Mouse (Mus musculus) natural killer cell, adult 2 months (primary cell): ENCODE data around the gene Bphl.

Experiments used
- DNase-seq, 2 experiments: peaks; one replicate each; pipeline ENCODE4 v3.0.0; 2022; ENCODE audit warnings: low spot score in 2 of 2

The Bphl gene

DNA sequence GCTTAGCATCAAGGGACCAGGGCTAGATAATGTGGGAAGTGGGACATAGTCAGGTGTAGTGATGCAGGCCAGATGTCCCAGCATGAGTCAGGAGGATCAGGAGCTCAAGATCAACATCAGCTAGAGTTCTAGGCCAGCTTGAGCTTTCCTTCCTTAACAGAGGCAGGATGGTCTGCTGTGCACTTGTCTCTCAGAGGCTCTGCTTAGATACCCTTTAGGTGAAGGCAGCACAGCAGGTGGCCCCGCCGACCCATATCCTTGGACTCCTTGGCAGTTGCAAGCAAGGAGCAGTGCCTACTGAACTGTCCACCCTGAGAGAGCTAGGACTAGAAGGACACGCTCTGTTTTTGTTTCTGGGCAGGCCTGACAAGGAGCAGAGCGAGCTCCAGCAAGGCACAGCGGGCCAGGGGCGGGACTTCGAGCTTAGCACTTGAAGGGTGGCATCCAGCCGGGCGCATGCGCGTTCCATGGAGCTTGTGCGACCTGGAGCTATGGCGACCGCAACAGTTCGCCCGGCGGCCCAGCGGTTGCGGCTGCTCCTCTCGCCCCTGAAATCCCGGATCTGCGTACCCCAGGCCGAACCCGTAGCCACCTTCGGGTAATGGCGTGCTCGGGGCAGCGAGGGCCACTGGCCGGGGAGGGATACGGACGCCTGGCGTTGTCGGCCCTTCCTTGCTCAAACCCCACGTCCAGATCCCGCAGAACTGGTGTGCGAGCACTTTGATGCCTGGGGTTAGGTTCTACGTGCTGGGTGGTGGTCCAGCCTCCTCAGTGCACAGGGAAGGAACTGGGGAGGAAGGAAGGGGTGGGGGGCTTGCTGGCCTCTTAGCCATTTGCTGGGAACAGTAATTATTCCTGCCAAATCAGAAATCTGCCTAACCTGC lies at the start of gene Bphl:
Gene Bphl (plus strand): TSS at position 426 of the 884 bp plus-strand sequence.
- DNase-seq, result peak; percentile 75 to 84

DNA sequence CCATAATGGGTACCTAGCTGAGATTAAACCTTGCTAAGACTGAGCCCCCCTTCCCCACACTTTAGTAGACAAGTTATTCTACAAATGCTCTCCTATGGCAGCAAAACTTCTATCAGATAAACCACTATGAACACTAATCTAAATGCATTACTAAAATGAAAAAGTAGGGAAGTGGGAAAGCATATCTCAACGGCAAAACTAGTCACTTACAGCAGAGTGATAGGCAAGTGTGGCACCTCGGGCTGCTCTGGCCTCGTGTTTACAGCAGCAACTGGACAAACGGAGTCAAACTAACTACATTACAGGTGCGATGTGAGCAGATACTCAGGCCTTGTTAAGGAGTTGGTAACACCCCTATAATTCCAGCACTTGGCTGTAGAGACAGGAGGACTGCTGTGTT lies 47.8 kb upstream of the Bphl start:
- DNase-seq, result no peak

DNA sequence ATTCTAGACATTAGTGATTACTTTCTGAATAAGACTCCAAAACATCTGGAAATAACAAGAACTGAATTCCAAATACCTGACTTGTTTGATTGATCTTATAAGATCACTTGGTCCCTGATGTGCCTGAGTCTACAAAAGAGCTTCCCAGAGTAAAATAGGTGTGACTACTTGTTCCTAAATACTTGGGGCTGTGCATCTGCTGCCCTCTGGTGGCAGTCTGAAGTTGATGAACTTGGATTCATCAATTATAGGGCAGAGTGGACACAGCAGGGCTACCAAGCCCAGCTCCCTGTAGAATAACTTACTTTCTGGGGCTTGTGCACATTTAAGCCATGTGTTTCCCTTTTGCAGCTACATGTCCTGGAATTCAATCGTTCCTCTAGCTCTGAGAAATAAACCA lies 42.2 kb upstream of the Bphl start:
- peak; percentile 19 to 47 for DNase-seq

DNA sequence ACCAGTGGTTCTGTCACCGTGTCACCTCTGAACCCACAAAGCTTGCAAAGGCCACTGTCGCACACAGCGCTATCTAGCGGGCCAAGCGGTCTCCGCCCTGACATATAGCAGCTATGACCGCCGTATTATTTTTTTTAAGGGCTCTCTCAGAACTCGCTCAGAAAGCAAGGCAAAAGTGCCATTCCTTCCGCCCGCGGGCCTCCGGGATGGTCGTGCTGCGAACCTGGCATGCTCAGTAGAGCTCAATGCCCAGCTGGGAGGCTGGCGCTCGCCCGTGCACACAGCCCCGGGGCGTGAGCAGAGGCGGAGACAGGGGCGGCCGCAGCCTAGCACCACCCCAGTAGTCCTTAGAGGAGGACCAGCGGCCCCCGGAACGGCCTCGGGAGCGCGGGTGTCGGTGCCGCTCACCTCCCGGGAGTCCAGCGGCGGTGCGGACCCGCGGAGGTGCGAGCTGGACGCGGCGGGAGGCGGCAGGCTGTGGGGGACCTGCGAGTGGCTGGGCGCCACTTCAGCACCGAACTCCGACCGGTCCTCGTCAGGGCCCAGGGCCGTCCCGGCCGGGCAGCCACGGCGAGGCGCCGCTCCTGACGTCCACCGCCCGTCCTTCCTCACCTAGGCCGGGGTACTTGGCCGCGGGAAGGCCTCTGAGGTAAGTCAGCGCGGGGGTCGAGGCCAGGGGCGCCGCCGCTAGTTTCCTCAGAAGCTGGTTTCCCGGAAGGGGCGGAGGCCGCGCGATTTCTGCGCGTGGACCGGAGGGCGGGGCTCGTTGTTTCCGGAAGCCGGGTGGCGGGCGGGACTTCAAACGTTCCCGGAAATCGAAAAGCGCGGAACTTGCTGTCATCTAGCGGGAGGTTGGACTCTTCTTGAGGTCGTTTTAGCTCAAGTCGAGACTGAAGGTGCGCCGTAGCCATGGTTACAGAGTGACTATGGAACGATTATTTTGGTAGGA lies 35.1 kb upstream of the Bphl start, which contains the start of the genes Ripk1 and Serpinb6a:
Gene Ripk1 (plus strand): TSS at position 306 of the 949 bp plus-strand sequence.
Gene Serpinb6a (minus strand): TSS at position 737 of the 949 bp plus-strand sequence.
- DNase-seq, result peak; percentile 86 to 90

DNA sequence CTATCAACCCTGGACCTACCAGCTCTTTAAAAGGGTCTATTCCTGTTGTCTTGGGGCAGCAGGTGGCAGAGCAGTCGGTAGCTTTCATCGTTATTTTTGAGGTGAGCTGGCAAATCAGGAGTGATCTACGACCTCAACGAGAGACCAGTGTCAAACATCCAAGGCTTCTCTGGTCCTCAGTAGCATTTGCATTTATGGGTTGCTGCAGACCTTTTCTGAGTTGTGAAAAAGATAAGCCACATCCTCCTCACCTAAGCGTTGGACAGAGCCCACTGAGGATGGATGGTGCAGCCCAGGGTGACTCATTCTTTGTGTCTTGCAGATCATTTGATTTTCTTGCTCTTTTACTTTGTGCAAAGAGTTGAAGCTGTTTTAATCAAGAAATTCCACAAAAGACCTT lies 34.3 kb upstream of the Bphl start:
- DNase-seq, result peak; percentile 33 to 43

DNA sequence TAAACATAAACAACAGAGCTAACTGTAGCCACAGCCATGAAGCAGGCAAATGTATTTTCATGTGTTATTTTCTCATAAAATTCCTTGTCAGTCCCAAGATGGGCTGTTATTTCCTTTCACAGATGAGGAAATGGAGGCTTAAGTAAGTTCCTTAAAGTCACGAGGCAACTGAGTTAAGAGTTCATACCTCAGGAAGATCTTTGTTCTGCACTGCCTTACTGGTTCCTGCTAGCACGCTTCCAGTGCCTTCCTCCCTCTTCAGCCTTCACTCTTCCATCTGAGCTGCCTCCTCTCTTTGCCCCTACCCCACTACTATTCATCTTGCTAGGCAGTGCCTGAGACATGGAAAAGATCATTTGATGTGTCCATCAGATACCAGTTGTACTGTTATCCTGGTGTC lies 30.2 kb upstream of the Bphl start:
- no peak for DNase-seq

DNA sequence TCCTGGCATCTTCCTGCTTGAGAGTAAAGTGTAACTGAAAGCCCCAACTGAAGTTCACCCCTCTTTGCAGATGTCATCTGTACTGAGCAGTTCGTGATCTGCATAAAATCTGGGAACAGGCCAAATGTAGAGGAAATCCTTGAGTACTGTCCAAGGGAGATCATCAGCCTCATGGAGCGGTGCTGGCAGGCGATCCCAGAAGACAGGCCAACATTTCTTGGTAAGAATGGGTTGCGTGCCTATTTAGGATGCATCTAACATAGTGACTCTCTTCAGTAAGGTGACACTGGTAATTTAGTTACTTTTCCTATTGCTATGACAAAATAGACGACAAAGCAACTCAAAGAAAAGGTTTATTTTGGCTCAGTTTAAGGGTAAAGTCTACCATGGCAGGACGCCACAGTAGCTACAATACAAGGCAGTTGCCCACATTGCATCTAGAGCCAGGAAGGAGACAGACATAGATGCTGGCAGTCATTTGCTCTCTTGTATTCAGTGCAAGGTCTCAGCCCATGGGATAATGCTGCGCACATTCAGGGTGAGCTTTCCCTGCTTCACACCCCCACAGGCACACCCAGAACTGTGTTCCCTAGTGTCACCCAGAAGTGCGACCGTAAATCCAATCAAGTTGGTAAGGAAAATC lies 20.3 kb upstream of the Bphl start:
- DNase-seq, result no peak

DNA sequence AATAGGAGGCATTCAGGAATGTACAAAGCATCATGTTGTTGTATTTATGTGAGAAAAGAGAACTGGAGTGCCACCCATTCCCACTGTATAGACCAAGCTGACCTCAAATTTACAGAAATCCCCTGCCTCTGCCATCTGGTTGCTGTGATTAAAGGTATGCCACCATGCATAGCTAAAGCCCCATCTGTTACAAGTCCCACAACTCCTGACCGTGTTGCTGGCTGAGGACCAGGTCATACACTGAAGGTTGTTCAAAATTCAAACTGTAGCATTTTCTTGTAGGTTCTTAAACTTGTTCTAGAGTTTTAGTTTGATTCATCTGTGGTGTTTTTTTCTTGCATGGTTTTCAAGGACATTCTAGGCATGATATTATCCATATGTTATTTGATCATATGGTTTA lies 18.9 kb upstream of the Bphl start:
- no peak for DNase-seq

DNA sequence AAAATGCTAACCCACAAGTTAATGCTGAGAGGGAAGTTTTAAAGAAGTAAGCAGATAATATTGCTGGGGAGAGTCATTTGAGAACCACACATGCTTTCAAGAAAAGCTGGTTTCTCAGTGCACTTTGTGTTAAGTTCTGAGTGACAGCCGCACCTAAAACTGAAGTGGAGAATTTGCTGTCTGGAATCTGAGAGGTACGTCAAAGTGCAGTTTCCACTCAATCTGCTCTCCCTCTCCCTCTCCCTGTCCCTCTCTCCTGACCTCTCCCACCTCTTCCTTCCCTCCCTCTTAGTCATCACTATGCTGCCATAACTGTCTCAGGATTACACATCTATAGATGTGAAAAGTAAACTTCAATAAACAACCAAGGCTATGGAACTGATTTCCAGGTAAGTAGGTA lies 15.4 kb upstream of the Bphl start:
- DNase-seq, result no peak

DNA sequence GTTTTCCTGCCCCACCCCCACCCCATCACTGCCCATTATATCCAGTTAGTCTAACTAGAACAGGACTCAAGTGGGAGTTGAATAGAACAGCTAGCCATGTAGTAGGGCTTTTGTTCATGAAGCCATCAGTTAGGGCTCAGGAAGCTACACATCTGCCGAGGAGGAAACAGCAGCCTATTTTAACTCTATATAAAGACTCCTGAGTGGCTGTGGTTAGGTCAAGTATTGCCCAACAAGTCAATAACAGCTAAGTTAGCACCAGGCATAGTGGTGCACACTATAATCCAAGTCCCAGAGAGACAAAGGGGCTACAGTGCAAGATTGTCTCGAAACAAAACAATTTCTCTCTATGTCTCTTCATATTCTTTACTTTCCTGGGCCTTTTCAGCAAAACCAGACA lies 5.4 kb upstream of the Bphl start:
- DNase-seq, result no peak

DNA sequence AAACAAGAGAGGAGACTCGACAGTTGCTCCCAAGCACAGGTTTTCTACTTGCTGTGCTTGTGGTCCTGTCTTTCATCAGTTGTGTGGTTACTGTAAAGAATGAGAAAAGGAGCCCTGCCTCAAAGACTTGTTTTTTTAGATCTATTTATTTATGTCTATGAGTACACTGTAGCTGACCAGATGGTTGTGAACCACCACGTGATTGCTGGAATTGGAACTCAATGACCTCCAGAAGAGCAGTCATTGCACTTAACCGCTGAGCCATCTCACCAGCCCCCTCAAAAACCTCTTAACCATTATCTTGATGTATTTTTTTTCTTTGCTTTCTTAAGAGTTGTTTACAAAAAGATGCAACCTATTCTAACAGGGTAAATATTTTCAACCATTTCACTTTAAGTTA lies 2.0 kb upstream of the Bphl start:
- no peak for DNase-seq

DNA sequence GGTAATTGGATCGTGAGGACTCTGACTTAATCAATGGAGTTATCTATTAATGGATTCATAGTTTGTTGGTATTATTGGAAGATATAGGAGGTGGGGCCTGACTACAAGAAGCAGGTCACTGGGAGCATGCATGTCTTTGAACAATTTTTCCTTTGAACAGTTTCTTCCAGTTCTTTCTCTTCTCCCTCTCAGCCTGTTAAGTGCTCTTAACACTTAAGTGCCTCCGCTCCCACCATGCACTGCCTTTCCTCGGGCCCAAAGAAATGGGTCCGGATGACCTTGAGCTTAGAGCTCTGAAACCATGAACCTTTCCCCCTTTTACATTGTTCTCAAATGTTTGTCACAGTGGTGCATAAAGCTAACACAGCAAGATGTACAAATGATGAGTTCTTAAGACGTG lies 671 bp upstream of the Bphl start:
- DNase-seq, result no peak

DNA sequence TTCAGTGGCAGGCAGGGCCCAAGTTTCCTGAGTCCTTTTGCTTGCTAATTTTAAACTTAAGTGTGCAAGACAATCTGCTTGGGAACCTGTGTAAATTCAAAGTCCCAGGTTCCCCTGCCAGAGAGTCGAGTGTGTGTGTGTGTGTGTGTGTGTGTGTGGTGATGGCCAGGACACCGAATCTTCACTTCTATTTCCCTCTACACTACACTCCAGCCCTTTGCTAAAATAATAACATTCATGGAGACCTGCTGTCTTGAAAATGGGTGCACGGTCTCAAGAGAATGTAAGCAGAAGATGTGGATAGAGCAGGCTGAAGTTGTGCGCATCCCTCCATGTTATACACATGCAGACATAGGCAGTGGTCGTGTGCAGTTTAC lies 647 bp downstream of the Bphl start:
- DNase-seq, result no peak

DNA sequence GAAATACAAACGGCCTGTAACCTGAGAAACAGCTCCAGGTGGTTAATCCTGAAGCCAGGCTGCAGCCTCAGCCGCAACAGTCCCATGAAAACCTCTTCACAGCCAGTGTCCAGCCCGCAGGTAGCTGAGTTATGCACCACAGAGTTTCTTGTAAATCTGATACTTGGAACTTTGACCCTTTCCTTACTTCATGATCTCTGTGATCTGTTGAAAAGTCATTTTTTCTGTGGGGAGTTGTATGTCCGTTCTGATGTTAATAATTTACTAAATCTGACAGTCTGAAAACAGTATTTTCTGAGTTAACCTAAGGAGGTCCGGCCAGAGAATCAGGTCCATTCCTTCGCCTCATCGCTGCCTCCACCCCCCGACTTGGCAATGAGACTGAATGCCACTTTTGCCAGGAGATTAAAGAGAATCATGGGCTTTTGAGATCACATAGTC lies 1.5 kb downstream of the Bphl start:
- DNase-seq, result no peak

DNA sequence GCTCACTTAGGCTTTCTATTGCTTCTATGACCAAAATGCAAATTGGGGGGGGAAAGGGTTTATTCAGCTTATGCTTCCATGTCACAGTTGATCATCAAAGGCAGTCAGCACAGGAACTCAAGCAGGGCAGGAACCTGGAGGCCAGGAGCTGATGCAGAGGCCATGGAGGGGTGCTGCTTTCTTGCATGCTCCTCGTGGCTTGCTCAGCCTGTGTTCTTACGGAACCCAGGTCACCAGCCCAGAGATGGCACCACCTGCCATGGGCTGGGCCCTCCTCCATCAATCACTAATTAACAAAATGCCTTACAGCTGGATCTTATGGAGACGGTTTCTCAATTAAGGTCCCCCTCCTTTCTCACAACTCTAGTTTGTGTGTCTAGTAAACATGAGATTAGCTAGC lies 2.7 kb downstream of the Bphl start:
- DNase-seq, result no peak

DNA sequence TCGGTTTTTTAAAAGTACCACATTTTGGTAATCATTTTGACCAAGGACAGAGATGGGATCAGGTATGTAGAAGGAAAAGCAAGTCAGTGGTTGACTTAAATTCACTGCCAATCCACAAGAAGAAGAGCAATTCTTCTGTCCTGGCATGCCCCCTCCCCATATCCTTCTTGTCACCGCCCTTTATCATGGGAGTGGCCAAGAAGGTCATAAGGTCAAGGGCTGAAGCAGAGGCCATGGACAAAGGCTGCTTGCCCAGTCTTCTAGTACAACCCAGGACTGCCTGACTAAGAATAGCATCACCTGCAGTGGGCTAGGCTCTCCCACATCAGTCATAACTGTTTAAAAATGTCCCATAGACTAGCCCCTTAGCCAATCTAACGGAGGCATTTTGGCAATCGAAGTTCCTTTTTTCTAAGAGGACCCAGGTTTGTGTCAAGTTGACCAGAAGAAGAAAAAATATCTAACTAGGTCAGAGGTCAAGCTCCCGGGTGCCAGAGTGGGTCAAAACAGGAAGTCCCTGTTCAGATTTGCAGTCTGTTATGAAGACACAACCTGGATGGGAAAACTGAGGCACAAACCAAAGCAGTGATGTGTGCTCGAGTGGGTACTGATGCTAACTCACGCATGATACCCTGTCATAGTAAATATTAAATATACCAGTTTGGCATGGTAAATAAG lies 6.5 kb downstream of the Bphl start:
- no peak for DNase-seq

DNA sequence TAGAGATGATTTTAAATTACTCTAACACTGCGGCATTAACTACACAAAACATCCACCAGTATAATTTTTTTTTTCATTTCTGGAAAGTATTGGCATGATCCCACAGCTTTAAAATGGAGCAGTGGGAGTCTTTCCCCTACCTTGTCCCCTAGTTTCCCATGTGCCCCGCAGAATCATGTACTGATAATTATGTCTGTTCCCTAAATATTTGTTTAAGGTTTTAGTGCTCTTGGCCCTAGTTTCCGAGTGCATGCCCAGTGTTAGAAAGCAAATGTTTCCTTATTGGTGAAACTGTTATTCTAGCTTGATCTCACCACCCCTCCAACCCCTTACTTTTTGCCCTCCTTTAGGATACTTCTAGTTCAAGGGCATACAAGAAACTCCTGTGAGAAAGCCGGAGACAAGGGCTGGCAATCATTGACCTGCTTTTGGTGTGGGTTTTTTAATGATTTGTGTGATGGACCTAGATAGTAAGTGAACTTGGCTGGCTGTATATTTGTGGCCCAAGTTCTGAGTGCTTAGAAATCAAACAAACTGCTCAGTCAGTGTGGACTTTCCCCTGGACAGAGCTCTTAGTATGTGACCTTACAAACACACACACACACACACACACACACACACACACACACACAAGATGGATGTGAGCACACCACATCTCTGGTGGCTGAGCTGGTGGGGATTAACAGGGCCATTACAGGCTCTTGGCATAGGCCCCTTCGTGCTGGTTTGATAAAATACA lies 8.3 kb downstream of the Bphl start:
- DNase-seq, result no peak

DNA sequence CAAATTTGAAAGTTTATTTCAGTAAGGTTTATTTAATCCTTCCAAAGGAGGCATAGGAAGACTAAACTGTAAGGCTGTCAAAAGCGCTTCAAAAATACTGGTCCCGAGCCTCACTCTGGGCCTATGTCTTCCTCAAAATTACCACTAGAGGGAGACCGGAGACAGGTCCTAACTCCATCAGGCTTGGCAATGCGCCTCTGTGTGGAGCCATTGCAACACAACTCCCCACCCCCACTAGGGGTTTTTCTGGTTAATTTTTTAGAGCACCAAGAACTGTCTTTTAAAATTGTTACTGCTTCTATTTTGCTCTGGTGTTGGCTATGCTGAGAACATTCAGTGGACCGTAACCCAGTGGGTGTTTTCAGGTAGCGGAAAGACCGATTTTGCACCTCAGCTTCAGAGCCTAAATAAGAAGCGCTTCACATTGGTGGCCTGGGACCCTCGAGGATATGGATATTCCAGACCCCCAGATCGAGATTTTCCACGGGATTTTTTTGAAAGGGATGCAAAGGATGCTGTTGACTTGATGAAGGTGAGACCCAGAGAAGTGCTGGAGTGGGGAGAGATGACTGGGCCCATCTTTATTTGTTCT lies 9.1 kb downstream of the Bphl start:
- DNase-seq, result peak; percentile 50 to 71

DNA sequence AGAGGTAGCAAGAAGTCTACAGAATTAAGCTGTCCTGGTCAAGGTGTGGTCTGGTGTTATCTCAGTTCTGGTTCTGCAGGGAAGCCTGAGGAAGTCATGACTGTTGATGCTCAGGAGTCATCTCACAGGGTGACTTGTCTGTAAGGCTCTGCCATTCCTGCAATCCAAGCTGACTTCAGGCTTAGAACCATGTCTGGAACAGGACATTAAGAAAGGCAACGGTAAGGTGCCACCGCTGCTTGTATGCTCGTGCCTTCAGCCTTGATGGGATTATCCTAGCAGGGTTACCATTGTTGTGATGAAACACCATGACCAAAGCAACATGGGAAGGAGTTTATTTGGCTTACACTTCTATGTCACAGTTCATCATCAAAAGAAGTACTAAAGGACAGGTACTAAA lies 10.1 kb downstream of the Bphl start:
- DNase-seq, result no peak

DNA sequence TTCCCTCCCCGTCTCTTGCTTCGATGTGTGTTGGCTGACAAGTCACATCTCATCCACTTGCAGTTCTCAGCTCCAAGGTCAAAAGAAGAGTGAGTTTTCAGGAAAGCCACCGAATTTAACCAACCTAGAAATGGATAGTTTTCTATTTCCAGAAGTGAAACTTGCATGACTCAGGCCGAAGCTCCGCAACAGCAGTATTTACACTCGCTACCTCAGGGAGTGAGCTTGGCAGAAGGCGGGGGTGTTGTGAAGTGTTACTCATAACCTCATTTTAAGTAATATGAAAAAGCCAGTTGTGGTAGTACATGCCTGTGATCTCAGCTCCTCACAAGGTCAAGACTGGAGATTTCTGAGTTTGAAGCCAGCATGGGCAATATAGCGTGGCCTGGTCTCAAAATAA lies 13.1 kb downstream of the Bphl start:
- DNase-seq, result no peak
